Mouse (Mus musculus): ENCODE data around the gene Flad1. TPM values are rescaled to one million over a fixed set of nuclear protein-coding genes. Genes with fewer than 3 reads are reported as not detected.

Gene Flad1
- polyA plus RNA-seq, 1 experiment = not detected

DNA sequence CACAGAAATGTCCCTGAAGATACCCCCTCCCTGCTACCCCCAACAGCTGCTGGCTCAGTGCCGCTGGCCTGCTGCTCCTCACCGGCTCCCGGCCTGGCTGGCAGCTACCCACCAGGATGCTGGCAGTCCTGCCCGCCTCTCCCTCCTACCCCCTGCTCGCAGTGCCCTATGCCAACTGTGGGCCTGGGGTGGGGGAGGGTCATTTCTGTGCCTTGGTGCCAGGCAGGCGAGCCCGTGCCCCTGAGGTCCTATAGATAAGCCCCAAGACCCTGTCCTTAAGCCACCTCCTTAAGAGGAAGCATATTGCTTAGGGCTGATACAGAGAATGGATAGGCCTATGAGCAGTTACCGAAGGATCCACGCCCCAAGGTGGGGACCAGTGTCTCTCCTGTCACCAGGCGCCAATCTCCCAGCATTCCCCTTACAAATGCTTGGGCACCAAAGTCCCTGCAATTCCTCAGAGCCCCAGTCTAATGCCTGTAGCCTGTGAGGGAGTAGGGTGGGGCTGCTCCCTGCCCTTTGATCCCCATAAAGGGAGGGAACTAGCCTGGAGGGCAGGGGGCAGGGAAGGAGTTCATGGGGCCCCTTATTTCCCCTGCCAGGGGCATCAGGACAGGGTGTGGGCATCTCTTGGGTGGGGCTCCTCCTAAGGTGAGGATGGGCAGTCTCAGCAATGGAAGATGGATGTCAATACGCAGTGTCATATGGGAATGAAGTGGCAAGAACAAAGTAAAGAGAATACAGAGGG lies 23.4 kb downstream of the Flad1 start:
- no peak for TF ChIP-seq POLR2A (IDR thresholded peaks at IDR 0.05; ENCODE audit: insufficient read depth, low read depth, low read length)
- TF ChIP-seq CTCF (IDR thresholded peaks at IDR 0.05; ENCODE audit: insufficient read depth, low read depth, low read length) = no peak
- H3K4me1 ChIP-seq (ENCODE audit: control insufficient read depth, insufficient read depth, low read length) = peaks cover 33% of the 10 kb centered on the region
- 45% methylated on average over 11 of the region's 11 CpGs for WGBS
- no peak overlapping the region for H3K4me3 ChIP-seq (ENCODE audit: insufficient read depth, low read depth, low read length)
- no peak overlapping the region for H3K27ac ChIP-seq (ENCODE audit: insufficient read depth, low read depth, low read length)

DNA sequence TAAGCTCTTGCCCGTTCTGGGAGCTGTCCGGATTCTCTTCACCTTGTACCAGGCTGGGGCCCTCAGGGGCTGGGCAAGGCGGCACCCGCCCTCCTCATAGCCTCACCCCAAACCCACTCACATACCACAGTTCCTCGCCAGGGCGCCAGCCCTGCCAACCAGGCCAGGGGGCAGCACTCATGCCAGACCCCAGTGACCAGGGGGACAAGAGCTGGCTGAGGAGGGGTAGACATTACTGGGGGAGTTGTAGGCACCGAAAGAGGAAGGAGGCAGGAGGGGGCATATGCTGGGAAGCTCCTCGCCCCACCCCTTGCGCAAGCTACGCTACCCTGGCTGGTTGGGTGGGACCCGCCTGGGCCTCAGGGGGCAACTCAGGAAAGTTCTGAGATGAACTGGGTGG lies 24.0 kb downstream of the Flad1 start:
- H3K27ac ChIP-seq (ENCODE audit: insufficient read depth, low read depth, low read length) = no peak overlapping the region

DNA sequence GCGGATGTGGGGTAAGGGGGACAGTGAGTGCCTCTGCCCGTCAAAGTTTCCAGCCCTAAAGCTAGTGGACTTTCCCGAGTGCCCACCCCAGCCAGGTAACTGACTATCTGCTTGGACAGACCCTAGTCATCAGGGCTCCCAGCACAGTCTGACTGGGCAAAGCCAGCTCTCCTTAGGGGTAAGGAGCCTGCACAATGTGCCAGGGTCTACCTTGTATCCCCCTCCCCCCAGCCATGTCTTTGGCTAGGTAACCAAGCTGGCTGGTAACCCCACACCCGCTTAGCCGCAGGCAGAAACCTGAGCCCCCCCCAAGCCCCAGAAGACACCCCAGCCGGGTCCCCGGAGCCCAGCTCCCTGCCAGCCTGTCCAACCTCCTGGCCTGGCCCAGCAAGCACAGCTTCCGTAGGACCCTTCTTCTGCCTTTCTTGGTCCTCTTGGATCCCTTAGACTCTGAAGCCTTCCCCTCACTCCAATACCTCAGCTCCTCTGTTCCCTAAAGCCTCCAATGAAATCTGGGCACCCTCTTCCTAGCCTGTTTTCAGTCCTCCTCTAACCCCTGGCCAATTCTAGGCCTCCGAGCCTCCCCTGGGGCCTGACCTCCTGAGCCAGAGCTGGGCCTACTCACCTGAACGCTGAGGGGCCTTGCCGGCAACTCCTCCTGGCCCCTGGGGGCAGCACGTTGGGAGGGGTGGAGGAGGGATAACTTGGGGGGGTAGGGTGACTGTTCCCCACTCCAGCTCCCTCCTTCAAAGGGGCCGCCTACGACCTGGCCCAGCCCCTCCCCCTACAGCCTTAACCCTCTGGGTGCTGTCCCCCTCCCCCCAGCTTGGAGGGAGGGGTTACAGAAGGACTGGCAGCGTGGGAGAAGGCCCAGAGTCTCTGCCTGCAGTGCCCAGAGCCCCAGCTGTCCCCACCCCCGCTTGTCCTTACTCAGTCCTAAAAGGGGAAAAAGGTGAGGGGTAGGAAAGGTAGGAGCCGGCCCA lies 24.9 kb downstream of the Flad1 start:
- Histone ChIP-seq H3K27ac (ENCODE audit: insufficient read depth, low read depth, low read length) (no peak overlapping the region), H3K4me3 (ENCODE audit: insufficient read depth, low read depth, low read length) (no peak overlapping the region), H3K4me1 (ENCODE audit: control insufficient read depth, insufficient read depth, low read length) (peaks cover 25% of the 10 kb centered on the region)
- TF ChIP-seq CTCF (IDR thresholded peaks at IDR 0.05; ENCODE audit: insufficient read depth, low read depth, low read length) (no peak), POLR2A (IDR thresholded peaks at IDR 0.05; ENCODE audit: insufficient read depth, low read depth, low read length) (no peak)
- WGBS = 69% methylated on average over 17 of the region's 17 CpGs

More for the DNA sequence above, 24.0 kb downstream of the Flad1 start:
- Histone ChIP-seq H3K4me3 (ENCODE audit: insufficient read depth, low read depth, low read length) (no peak overlapping the region), H3K4me1 (ENCODE audit: control insufficient read depth, insufficient read depth, low read length) (peaks cover 31% of the 10 kb centered on the region)
- TF ChIP-seq CTCF (IDR thresholded peaks at IDR 0.05; ENCODE audit: insufficient read depth, low read depth, low read length) (no peak), POLR2A (IDR thresholded peaks at IDR 0.05; ENCODE audit: insufficient read depth, low read depth, low read length) (no peak)
- WGBS = 71% methylated on average over 11 of the region's 11 CpGs

DNA sequence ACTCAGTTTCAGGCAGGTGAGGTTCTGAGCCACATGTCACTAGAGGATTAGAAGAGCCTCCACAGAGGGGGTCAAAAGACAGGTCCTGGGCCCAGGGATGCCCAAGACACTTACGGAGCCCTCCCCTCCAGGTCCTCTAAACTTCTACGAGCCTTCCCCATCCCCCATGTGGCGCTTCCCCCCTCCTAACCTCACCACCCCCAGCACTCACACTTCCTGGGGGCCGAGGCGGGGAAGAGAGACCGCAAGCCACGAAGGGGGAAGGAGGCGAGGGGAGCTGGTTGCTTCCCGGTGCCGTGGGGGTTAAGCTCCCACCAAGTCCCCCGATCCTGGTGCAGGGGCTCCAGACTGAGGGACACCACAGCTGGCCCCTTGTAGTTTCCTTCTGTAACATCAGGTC lies 26.2 kb downstream of the Flad1 start:
- TF ChIP-seq CTCF (IDR thresholded peaks at IDR 0.05; ENCODE audit: insufficient read depth, low read depth, low read length) = no peak
- TF ChIP-seq POLR2A (IDR thresholded peaks at IDR 0.05; ENCODE audit: insufficient read depth, low read depth, low read length) = no peak
- H3K4me3 ChIP-seq (ENCODE audit: insufficient read depth, low read depth, low read length) = no peak overlapping the region
- H3K4me1 ChIP-seq (ENCODE audit: control insufficient read depth, insufficient read depth, low read length) = peaks cover 15% of the 10 kb centered on the region
- no peak overlapping the region for H3K27ac ChIP-seq (ENCODE audit: insufficient read depth, low read depth, low read length)
- WGBS = 75% methylated on average over 11 of the region's 11 CpGs

DNA sequence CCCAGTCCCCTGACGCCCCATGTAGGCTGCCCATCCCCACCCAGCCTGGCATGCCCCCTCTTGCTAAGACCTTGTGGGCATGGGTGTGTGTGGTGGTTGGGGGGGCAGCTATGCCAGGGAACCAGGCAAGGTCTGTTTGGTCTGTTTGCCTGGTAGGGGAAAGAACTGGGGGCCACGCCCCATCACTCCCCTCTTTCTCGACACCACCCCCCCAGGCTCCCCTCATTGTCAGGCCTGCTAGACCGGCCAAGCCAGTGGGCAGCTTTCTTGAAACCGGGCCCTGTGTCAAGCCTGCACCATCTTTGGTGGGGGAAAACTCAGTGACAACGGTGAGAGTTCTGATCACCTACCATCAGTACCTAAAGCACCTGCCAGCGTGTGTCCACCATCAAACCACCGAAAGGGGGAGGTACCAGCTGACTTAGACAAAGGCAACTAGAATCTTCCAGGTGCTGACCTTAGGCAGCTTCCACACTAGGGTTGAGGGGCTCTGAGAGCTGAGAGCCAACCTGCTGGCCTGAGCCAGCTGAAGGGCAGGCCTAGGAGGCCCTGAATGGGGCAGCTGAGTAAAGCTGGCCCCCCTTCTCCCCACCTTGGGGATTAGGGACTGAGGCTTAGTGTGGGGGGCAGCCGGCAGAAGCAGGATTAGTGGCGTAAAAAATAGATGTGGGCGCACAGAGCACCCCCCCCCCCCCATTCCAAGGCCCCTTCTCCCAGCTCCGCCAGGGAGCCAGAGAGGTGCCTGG lies 27.2 kb downstream of the Flad1 start:
- TF ChIP-seq POLR2A (IDR thresholded peaks at IDR 0.05; ENCODE audit: insufficient read depth, low read depth, low read length) (no peak), CTCF (IDR thresholded peaks at IDR 0.05; ENCODE audit: insufficient read depth, low read depth, low read length) (no peak)
- WGBS = 67% methylated on average over 12 of the region's 12 CpGs
- no peak overlapping the region for H3K4me3 ChIP-seq (ENCODE audit: insufficient read depth, low read depth, low read length)
- H3K27ac ChIP-seq (ENCODE audit: insufficient read depth, low read depth, low read length) = no peak overlapping the region
- H3K4me1 ChIP-seq (ENCODE audit: control insufficient read depth, insufficient read depth, low read length) = peaks cover 13% of the 10 kb centered on the region

DNA sequence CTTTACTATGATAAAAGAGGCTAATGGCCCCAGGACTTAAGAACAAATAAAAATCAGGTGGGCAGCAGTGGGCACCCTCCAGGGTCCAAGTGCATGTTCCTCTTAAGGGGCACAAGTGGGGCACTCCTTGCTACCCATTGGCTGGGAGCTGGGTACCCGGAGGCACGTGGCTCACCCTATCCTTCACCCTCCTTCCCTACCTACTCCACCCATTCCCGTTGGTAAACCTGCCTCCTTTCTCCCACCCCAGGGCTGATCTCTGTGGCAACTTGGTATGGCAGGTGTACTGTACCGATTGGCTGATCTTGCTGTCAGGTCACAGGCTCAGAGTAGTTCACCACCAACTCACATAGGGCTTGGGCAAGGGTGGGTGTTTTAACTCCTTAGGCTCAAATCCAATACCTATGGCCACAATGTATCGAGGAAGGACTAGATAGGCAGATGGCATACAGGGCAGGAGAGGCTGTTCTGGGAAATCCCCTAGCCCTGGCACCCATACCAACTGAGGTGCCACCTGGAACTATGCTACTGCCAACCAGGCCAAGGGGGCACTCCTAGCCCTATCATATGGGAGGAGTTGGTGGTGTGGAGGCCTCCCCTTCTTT lies 27.9 kb downstream of the Flad1 start:
- TF ChIP-seq POLR2A (IDR thresholded peaks at IDR 0.05; ENCODE audit: insufficient read depth, low read depth, low read length) (no peak), CTCF (IDR thresholded peaks at IDR 0.05; ENCODE audit: insufficient read depth, low read depth, low read length) (no peak)
- peaks cover 19% of the 10 kb centered on the region for H3K4me1 ChIP-seq (ENCODE audit: control insufficient read depth, insufficient read depth, low read length)
- H3K4me3 ChIP-seq (ENCODE audit: insufficient read depth, low read depth, low read length) = no peak overlapping the region
- 89% methylated on average over 5 of the region's 5 CpGs for WGBS
- no peak overlapping the region for H3K27ac ChIP-seq (ENCODE audit: insufficient read depth, low read depth, low read length)

DNA sequence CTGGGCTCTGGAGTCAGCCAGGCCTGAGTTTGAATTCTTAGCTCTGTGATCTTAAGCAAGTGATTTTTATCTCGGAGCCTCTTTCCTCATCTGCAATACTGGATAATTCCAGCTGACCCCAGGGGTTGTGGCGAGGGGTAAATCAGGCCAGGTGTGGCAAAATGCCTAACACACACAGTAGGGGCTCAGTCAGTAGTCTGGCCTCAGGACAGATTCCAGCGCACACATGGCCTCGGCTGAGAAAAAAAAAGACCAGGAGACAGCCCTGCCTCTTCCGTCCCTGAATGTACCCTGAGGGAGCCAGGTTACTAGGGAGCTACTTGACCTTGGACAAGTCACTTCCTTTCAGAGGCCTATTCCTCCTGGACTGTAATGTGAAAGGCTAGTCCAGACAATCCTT lies 28.7 kb downstream of the Flad1 start:
- no peak overlapping the region for H3K4me3 ChIP-seq (ENCODE audit: insufficient read depth, low read depth, low read length)
- H3K27ac ChIP-seq (ENCODE audit: insufficient read depth, low read depth, low read length) = no peak overlapping the region
- H3K4me1 ChIP-seq (ENCODE audit: control insufficient read depth, insufficient read depth, low read length) = peaks cover 20% of the 10 kb centered on the region
- WGBS = 78% methylated on average over 5 of the region's 5 CpGs
- TF ChIP-seq CTCF (IDR thresholded peaks at IDR 0.05; ENCODE audit: insufficient read depth, low read depth, low read length) (no peak), POLR2A (IDR thresholded peaks at IDR 0.05; ENCODE audit: insufficient read depth, low read depth, low read length) (no peak)
